Mouse (Mus musculus) heart, postnatal 0 days (tissue): ENCODE data around the gene Dbn1. TPM values are rescaled to one million over a fixed set of nuclear protein-coding genes. Genes with fewer than 3 reads are reported as not detected.
A peak's percentile ranks its signal among the peaks of the same experiment; 100 is the strongest.

Source experiments
- ATAC-seq: fragments of 200-750 bp; cut with Nextera tagmentation; 2 replicates; pipeline ENCODE4 v1.8.0; 2017; ENCODE audit warnings: low read depth, moderate number of reproducible peaks, moderate library complexity; ENCODE audit not compliant: insufficient read depth
- DNase-seq: peaks from one replicate; pipeline ENCODE4 v3.0.0-alpha.2; 2016; ENCODE audit warnings: low spot score
- H3K27ac ChIP-seq: fragments of 300-500 bp; sonication (generic); 2 replicates; pipeline ENCODE4 v1.5.1; 2014; ENCODE audit warnings: low read depth, mild to moderate bottlenecking
- H3K27me3 ChIP-seq: fragments of 300-500 bp; sonication (generic); 2 replicates; pipeline ENCODE4 v1.6.1; 2014; ENCODE audit warnings: low read length, mixed read lengths; ENCODE audit not compliant: control insufficient read depth, insufficient read depth
- H3K36me3 ChIP-seq: fragments of 300-500 bp; sonication (generic); replicated peaks from 2 replicates; pipeline ENCODE4 v1.6.1; 2014; ENCODE audit warnings: low read length, mixed read lengths; ENCODE audit not compliant: control insufficient read depth, insufficient read depth
- H3K4me1 ChIP-seq: fragments of 300-500 bp; sonication (generic); 2 replicates; pipeline ENCODE4 v1.6.1; 2014; ENCODE audit warnings: antibody characterized with exemption; ENCODE audit not compliant: control insufficient read depth, insufficient read depth
- H3K4me2 ChIP-seq: fragments of 300-500 bp; sonication (generic); 2 replicates; pipeline ENCODE4 v1.6.1; 2014; ENCODE audit warnings: low read depth, mild to moderate bottlenecking, low read length, moderate library complexity
- H3K4me3 ChIP-seq: fragments of 300-500 bp; sonication (generic); 2 replicates; pipeline ENCODE4 v1.5.1; 2014; ENCODE audit warnings: low read depth, low read length
- H3K9ac ChIP-seq: fragments of 300-500 bp; sonication (generic); replicated peaks from 2 replicates; pipeline ENCODE4 v1.6.1; 2014; ENCODE audit warnings: low read depth, low read length, mixed read lengths
- H3K9me3 ChIP-seq: fragments of 300-500 bp; sonication (generic); replicated peaks from 2 replicates; pipeline ENCODE4 v1.6.1; 2016; ENCODE audit warnings: low read length; ENCODE audit not compliant: control insufficient read depth
- CTCF ChIP-seq: IDR thresholded peaks from 2 replicates; pipeline ENCODE4 v1.5.1; 2016; ENCODE audit warnings: antibody characterized with exemption, control low read depth, low read depth
- EP300 ChIP-seq: IDR thresholded peaks from 2 replicates; pipeline ENCODE4 v1.6.1; 2016; ENCODE audit warnings: antibody characterized with exemption, low read depth
- WGBS: fragments of 180-500 bp; shearing (Covaris S2); extraction: QIAGEN DNeasy Blood & Tissue Kit; methylation state at CpG from one replicate; pipeline ENCODE4 v1.1.7; 2014; 5-methylcytosine and 5-hydroxymethylcytosine counted together
- polyA plus RNA-seq: library from polyadenylated mRNA; unstranded; fragments of >200 nt; fragmentation: Nextera tagmentation; extraction: Ambion mirVana; gene quantifications from 2 replicates; pipeline ENCODE4 v1.2.1, GENCODE M21; 2015
- total RNA-seq: library from RNA; depleted of rRNA; stranded (reverse); fragments of >200 nt; gene quantifications from 2 replicates; pipeline ENCODE4 v1.2.3, GENCODE M21; 2014; ENCODE audit warnings: low replicate concordance

Dbn1 gene
- total and polyA plus RNA-seq, 2 experiments from 2014 or later = 30.9 to 38.5 TPM

DNA sequence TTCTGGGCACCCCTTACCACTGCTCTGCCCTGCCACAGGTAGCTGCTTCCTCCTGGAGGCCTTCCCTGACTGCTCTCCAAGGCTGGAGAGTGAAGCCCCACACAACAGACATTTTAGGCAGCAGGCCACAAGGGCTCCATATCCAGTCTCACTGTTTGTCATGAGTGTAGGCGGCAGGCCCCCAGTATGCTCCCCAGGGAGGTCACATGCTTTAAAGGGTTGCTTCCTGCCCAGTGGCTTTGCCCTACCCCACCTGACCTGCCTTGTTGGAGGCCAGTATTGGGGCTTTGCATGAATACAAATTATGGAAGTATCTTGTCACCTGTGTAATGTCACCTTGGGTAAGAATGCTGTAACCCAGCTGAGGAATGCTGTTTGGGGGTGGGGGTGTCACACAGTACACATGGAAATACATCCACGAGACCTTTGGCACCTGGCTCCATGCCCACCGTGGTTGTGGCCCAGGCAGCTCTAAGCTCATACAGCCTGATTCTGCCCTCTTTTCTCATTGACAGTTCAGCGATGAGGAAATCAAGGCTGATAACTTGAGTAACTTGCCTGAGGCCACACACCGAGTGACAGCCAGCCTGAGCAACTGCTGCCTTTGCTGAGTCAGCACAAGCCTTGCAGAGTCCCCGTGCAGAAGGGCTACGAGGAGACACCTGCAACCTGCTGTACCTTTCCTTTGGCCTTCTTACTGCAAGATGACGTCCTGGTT lies 41.4 kb upstream of the Dbn1 start, which contains the start of gene Dok3:
Dok3 (minus strand) TSS at position 99 of the 718 bp plus-strand sequence.
- Histone ChIP-seq H3K27me3 (no peaks in the 10 kb centered on the region), H3K4me1 (no peaks in the 10 kb centered on the region), H3K4me3 (no peak within 1 kb of the TSS), H3K36me3 (peaks cover 46% of the 10 kb centered on the region), H3K4me2 (no peak within 1 kb of the TSS), H3K27ac (no peak within 1 kb of the TSS), H3K9me3 (no peaks in the 10 kb centered on the region), H3K9ac (no peak within 1 kb of the TSS)
- 70% methylated on average over 8 of the region's 8 CpGs for WGBS
- DNase-seq = no peak
- TF ChIP-seq CTCF (no peak), EP300 (no peak)
- ATAC-seq = no peak

GRCm38 (mm10) chr13:55527834-55528772 lies 40.2 kb upstream of the Dbn1 start:
- Histone ChIP-seq H3K4me3 (no peak overlapping the region), H3K9ac (no peak overlapping the region), H3K36me3 (peaks cover 35% of the 10 kb centered on the region), H3K27ac (no peak overlapping the region), H3K27me3 (no peaks in the 10 kb centered on the region), H3K9me3 (no peaks in the 10 kb centered on the region), H3K4me2 (no peak overlapping the region), H3K4me1 (no peaks in the 10 kb centered on the region)
- DNase-seq = no peak
- ATAC-seq = no peak
- 65% methylated on average over 18 of the region's 18 CpGs for WGBS
- TF ChIP-seq EP300 = no peak
- no peak for TF ChIP-seq CTCF

GRCm38 (mm10) chr13:55527212-55527611 lies 39.3 kb upstream of the Dbn1 start:
- DNase-seq = no peak
- Histone ChIP-seq H3K4me3 (no peak overlapping the region), H3K9ac (no peak overlapping the region), H3K36me3 (peaks cover 28% of the 10 kb centered on the region), H3K9me3 (no peaks in the 10 kb centered on the region), H3K4me1 (no peaks in the 10 kb centered on the region), H3K27ac (no peak overlapping the region), H3K4me2 (no peak overlapping the region), H3K27me3 (no peaks in the 10 kb centered on the region)
- TF ChIP-seq CTCF (no peak), EP300 (no peak)
- 86% methylated on average over 16 of the region's 16 CpGs for WGBS
- no peak for ATAC-seq

- H3K4me3 ChIP-seq = no peak overlapping the region
- H3K9me3 ChIP-seq = no peaks in the 10 kb centered on the region
- no peak overlapping the region for H3K4me2 ChIP-seq
- WGBS = 72% methylated on average over 15 of the region's 16 CpGs
- peaks cover 16% of the 10 kb centered on the region for H3K36me3 ChIP-seq
- ATAC-seq = no peak
- DNase-seq = no peak
- H3K27ac ChIP-seq = no peak overlapping the region
- H3K9ac ChIP-seq = no peak overlapping the region
- no peaks in the 10 kb centered on the region for H3K27me3 ChIP-seq
- TF ChIP-seq CTCF = no peak
- no peak for TF ChIP-seq EP300
- H3K4me1 ChIP-seq = no peaks in the 10 kb centered on the region
Observed at GRCm38 (mm10) chr13:55525733-55526553, 38.0 kb upstream of the Dbn1 start.

DNA sequence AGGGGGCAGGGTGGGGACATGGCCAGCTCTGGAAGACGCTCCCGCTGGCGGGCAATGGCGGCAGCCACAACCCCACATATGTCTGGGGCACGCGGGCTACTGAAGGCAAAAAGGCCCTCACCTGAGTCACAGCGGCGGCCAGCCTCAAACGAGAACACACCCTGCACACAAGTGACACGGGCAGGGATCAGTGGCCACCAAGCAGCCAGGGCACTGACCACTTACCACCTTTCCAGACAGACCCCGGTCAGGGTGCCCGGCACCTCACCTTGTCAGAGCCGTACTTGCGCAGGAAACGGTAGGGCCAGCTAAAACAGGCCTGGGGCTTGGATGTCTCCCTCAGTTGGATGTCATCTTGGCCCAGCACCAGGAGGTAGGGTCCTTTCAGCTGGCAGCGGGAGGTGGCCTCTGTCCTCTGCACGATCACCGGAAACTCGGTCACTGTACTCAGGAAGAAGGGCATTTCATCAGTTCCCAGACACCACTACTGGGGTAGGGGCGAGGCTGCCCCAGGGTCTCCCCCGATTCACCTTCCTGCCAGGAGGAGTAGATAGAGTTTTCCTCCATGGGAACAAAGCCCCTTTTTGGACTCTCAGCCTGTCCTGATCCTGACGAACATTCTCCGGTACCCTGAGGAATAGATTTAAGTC lies 36.2 kb upstream of the Dbn1 start:
- no peak for TF ChIP-seq CTCF
- TF ChIP-seq EP300 = no peak
- Histone ChIP-seq H3K4me3 (no peak overlapping the region), H3K4me2 (no peak overlapping the region), H3K27ac (peak overlapping the region; percentile 43), H3K36me3 (no peaks in the 10 kb centered on the region; the same call in 1 of the 2 replicates), H3K4me1 (no peaks in the 10 kb centered on the region), H3K9ac (no peak overlapping the region), H3K9me3 (no peaks in the 10 kb centered on the region), H3K27me3 (no peaks in the 10 kb centered on the region)
- WGBS = 81% methylated on average over 23 of the region's 23 CpGs
- no peak for ATAC-seq
- no peak for DNase-seq
